Mouse (Mus musculus): ENCODE measurements around the gene Cdkn3.
A peak's percentile ranks its signal among the peaks of the same experiment; 100 is the strongest.

DNA sequence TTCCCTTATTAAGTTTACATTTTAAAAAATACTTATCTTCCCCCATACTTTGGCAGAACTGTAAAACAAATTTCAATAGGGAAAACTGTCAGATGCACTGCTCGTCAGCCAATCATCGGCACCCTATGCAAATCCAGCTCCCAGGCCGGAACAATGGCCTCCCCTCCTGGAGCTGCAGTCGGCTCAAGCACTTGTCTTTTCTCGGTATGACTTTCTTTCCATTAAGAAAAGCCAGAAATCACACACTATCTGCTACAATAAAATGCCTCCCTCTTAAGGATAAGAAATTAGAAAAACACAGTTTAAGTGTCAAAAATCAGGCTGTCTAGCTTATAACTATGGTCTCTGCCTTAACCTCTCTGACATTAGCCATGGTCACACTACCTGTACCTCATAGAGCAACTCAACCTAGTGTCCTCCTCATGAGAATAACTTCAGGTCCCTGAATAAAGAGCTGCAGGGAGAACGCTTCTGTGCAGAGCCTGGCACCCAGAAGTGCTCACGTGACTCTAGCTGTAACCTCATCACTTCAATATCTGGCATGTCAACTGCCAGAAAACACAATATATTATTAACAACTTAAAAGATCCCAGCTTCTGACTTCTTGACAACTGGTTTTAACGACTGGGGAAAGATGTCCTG is 22.0 kb downstream of the Cdkn3 start:
- TF ChIP-seq CTCF (conservative IDR thresholded peaks at IDR 0.05 in 1 of 2, IDR thresholded peaks at IDR 0.05 in 1 of 2; ENCODE audit: low read depth in 2 of 2, low read length in 2 of 2), result no peak
- no peak for TF ChIP-seq MAFK (IDR thresholded peaks at IDR 0.05; ENCODE audit: insufficient replicate concordance, low read length)
- TF ChIP-seq TCF12 (IDR thresholded peaks at IDR 0.05; ENCODE audit: low read depth, low read length), result no peak
- peak; percentile 83 for TF ChIP-seq BHLHE40 (IDR thresholded peaks at IDR 0.05; ENCODE audit: low read depth, low read length)
- TF ChIP-seq PAX5 (IDR thresholded peaks at IDR 0.05; ENCODE audit: low read length), result no peak
- no peak for TF ChIP-seq TBP (conservative IDR thresholded peaks at IDR 0.05; ENCODE audit: low read depth, low read length)
- no peak for TF ChIP-seq ZC3H11A (IDR thresholded peaks at IDR 0.05; ENCODE audit: low read depth, low read length)
- no peak for TF ChIP-seq KAT2A (IDR thresholded peaks at IDR 0.05; ENCODE audit: insufficient replicate concordance, low read length)
- no peak for TF ChIP-seq MYC (IDR thresholded peaks at IDR 0.05; ENCODE audit: low read depth, low read length)
- TF ChIP-seq ZKSCAN1 (IDR thresholded peaks at IDR 0.05; ENCODE audit: borderline replicate concordance, low read depth, low read length), result no peak
- no peak for TF ChIP-seq ZNF384 (IDR thresholded peaks at IDR 0.05; ENCODE audit: low read depth, low read length)
- 0 out of 2 replicates have a peak, but pooled peaks have one; percentile 50 for TF ChIP-seq RCOR1 (conservative IDR thresholded peaks at IDR 0.05; ENCODE audit: low read depth, low read length)
- TF ChIP-seq MAX (IDR thresholded peaks at IDR 0.05; ENCODE audit: low read length), result no peak; the same call in 1 of the 2 replicates
- TF ChIP-seq E2F4 (IDR thresholded peaks at IDR 0.05; ENCODE audit: insufficient replicate concordance, low read depth, low read length), result no peak
